Mouse (Mus musculus) embryonic facial prominence, embryonic 14.5 days (tissue): ENCODE measurements at regions not wholly inside any gene's neighbourhood (a gene's known extent, or its start where the extent isn't known, plus 50 kb on each side); places are given as distances from the start of the nearest gene placed in this dataset.

Source experiments
- ATAC-seq: fragments of 200-750 bp; cut with Nextera tagmentation; 2 replicates; pipeline ENCODE4 v1.8.0; 2017; ENCODE audit warnings: low read depth, moderate number of reproducible peaks, moderate TSS enrichment
- DNase-seq: peaks from one replicate; pipeline ENCODE4 v3.0.0-alpha.2; 2015; ENCODE audit warnings: low spot score
- H3K27ac ChIP-seq: fragments of 300-500 bp; sonication (generic); replicated peaks from 2 replicates; pipeline ENCODE4 v1.5.1; 2014; ENCODE audit warnings: low read depth, mild to moderate bottlenecking, low read length, moderate library complexity
- H3K27me3 ChIP-seq: fragments of 300-500 bp; sonication (generic); replicated peaks from 2 replicates; pipeline ENCODE4 v1.6.1; 2014; ENCODE audit warnings: low read length; ENCODE audit not compliant: control insufficient read depth, insufficient read depth
- H3K36me3 ChIP-seq: fragments of 300-500 bp; sonication (generic); 2 replicates; pipeline ENCODE4 v1.6.1; 2014; ENCODE audit warnings: low read length, mixed read lengths; ENCODE audit not compliant: control insufficient read depth, insufficient read depth
- H3K4me1 ChIP-seq: fragments of 300-500 bp; sonication (generic); 2 replicates; pipeline ENCODE4 v1.6.1; 2014; ENCODE audit warnings: antibody characterized with exemption, low read length; ENCODE audit not compliant: control insufficient read depth, insufficient read depth
- H3K4me2 ChIP-seq: fragments of 300-500 bp; sonication (generic); 2 replicates; pipeline ENCODE4 v1.6.1; 2014; ENCODE audit warnings: low read depth, mild to moderate bottlenecking, low read length, moderate library complexity, mixed read lengths
- H3K4me3 ChIP-seq: fragments of 300-500 bp; sonication (generic); 2 replicates; pipeline ENCODE4 v1.5.1; 2014; ENCODE audit warnings: low read depth, mild to moderate bottlenecking, low read length
- H3K9ac ChIP-seq: fragments of 300-500 bp; sonication (generic); 2 replicates; pipeline ENCODE4 v1.6.1; 2014; ENCODE audit warnings: low read depth, mild to moderate bottlenecking, low read length, moderate library complexity, mixed read lengths
- H3K9me3 ChIP-seq: fragments of 300-500 bp; sonication (generic); 2 replicates; pipeline ENCODE4 v1.6.1; 2016; ENCODE audit warnings: low read length; ENCODE audit not compliant: control insufficient read depth
- WGBS: fragments of 180-500 bp; shearing (Covaris S2); extraction: QIAGEN DNeasy Blood & Tissue Kit; methylation state at CpG from one replicate; pipeline ENCODE4 v1.1.7; 2014; 5-methylcytosine and 5-hydroxymethylcytosine counted together

GRCm38 (mm10) chr1:105112762-105113525, 243.6 kb downstream of the Rnf152 start:
- H3K4me1 ChIP-seq = no peaks in the 10 kb centered on the region
- H3K36me3 ChIP-seq = no peaks in the 10 kb centered on the region
- H3K9ac ChIP-seq = no peak overlapping the region
- no peak overlapping the region for H3K27ac ChIP-seq
- no peak for ATAC-seq
- 78% methylated on average over 1 of the region's 1 CpGs for WGBS
- no peaks in the 10 kb centered on the region for H3K27me3 ChIP-seq
- H3K4me3 ChIP-seq = no peak overlapping the region
- no peaks in the 10 kb centered on the region for H3K9me3 ChIP-seq
- no peak overlapping the region for H3K4me2 ChIP-seq
- no peak for DNase-seq

GRCm38 (mm10) chr1:105111236-105111635, 245.3 kb downstream of the Rnf152 start:
- DNase-seq (no peak), ATAC-seq (no peak)
- no peaks in the 10 kb centered on the region for H3K27me3 ChIP-seq
- no peaks in the 10 kb centered on the region for H3K9me3 ChIP-seq
- H3K36me3 ChIP-seq = no peaks in the 10 kb centered on the region
- no peak overlapping the region for H3K4me3 ChIP-seq
- no peaks in the 10 kb centered on the region for H3K4me1 ChIP-seq
- no peak overlapping the region for H3K4me2 ChIP-seq
- no peak overlapping the region for H3K27ac ChIP-seq
- no peak overlapping the region for H3K9ac ChIP-seq
- 47% methylated on average over 4 of the region's 4 CpGs for WGBS

GRCm38 (mm10) chr1:105110581-105111210, 245.8 kb downstream of the Rnf152 start:
- ATAC-seq = no peak

DNA sequence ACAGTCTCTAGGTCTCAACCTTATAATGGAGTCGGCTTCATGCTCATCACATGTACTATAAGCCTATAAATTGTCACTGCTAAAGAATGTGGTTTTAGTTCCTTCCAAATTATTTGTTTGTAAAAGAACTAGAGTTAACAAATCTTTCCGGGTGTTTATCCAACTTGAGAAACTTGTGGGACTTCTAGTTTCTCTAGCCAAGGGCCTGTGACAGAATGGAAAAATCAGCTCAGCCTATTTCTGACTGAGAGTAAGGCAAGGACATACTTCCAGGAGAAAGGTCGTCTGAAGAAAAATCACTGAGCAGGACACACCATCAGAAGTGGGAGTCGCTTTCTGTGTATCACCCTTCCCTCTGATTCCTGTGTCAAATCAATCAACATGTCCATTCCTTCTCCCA, 248.7 kb downstream of the Rnf152 start:
- H3K9me3 ChIP-seq = no peaks in the 10 kb centered on the region
- H3K27ac ChIP-seq = no peak overlapping the region
- 66% methylated on average over 4 of the region's 4 CpGs for WGBS
- no peak overlapping the region for H3K4me3 ChIP-seq
- no peaks in the 10 kb centered on the region for H3K4me1 ChIP-seq
- DNase-seq = no peak
- H3K36me3 ChIP-seq = no peaks in the 10 kb centered on the region
- H3K27me3 ChIP-seq = no peaks in the 10 kb centered on the region
- no peak overlapping the region for H3K4me2 ChIP-seq
- ATAC-seq = no peak
- no peak overlapping the region for H3K9ac ChIP-seq

More at GRCm38 (mm10) chr1:105110581-105111210, 245.8 kb downstream of the Rnf152 start:
- no peak for DNase-seq
- WGBS = 63% methylated on average over 1 of the region's 1 CpGs
- Histone ChIP-seq H3K9me3 (no peaks in the 10 kb centered on the region), H3K4me1 (no peaks in the 10 kb centered on the region), H3K9ac (no peak overlapping the region), H3K4me2 (no peak overlapping the region), H3K27ac (no peak overlapping the region), H3K27me3 (no peaks in the 10 kb centered on the region), H3K36me3 (no peaks in the 10 kb centered on the region), H3K4me3 (no peak overlapping the region)

GRCm38 (mm10) chr1:105107257-105107656, 249.3 kb downstream of the Rnf152 start:
- Histone ChIP-seq H3K4me1 (no peaks in the 10 kb centered on the region), H3K9me3 (no peaks in the 10 kb centered on the region), H3K36me3 (no peaks in the 10 kb centered on the region), H3K4me2 (no peak overlapping the region), H3K27ac (no peak overlapping the region), H3K9ac (no peak overlapping the region), H3K27me3 (no peaks in the 10 kb centered on the region), H3K4me3 (no peak overlapping the region)
- no peak for DNase-seq
- WGBS = 91% methylated on average over 1 of the region's 1 CpGs
- no peak for ATAC-seq

DNA sequence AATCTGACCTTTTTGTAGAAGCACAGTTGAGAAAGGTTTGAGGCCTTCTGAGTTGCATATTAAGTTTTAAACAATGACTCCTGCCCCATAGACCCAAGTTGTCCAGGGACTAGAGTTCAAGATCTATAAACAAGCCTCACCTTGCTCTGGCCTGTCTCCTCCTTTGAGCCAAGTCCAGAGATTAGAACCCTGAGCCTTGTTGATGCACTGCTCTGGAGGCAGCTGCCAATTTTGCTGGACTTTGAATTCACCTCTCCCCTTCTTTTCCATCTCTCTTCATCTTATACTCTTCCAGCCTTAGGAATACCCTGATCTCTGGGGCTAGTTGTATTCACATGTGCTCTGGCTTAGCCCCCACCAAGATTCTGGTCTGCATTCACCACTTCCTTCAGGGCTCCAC, 251.3 kb downstream of the Rnf152 start:
- Histone ChIP-seq H3K4me3 (no peak overlapping the region), H3K9me3 (no peaks in the 10 kb centered on the region), H3K4me2 (no peak overlapping the region), H3K27me3 (no peaks in the 10 kb centered on the region), H3K4me1 (no peaks in the 10 kb centered on the region), H3K27ac (no peak overlapping the region), H3K9ac (no peak overlapping the region), H3K36me3 (no peaks in the 10 kb centered on the region)
- DNase-seq (no peak), ATAC-seq (no peak)

DNA sequence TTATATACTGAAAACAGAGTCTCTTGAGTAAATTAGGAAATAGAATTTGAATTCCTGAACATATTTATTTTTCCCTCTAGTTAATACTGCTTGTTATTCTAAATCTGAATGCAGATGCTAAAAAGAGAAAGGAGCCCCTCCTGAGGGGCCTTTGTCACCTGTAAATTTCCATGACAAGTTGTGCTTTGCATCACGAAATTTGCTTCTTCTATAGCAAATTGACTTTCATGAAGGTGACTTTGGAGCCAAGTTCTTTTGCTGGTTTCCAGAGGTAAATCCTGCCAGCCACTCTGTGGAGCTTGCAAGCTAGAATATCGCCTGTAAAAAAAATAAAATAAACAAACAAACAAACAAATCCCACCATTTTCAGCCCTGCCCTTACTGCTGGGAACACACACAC, 261.4 kb downstream of the Rnf152 start:
- ATAC-seq = no peak
- Histone ChIP-seq H3K27ac (no peak overlapping the region), H3K27me3 (no peaks in the 10 kb centered on the region), H3K4me1 (no peaks in the 10 kb centered on the region), H3K36me3 (no peaks in the 10 kb centered on the region), H3K4me3 (no peak overlapping the region), H3K4me2 (no peak overlapping the region), H3K9ac (no peak overlapping the region), H3K9me3 (no peaks in the 10 kb centered on the region)
- no peak for DNase-seq
- 46% methylated on average over 2 of the region's 2 CpGs for WGBS

DNA sequence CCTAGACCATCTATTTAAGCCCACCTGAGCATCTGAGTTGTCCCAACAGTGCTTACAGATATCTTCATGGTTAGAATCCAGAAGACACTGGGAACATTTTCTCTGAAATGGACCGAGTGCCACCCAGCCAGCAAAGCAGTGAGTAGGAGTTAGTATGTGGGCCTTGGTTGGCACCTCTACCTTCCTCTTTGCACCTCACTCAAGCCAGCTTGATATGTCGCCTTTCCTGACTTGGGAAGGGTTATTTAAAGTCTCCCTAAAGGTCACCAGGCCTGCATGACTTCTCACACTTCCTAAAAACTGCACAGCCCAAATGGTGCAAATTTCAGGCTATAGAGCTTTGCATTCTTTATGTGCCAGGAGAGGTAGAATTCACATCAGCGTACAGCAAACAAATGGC, 262.0 kb downstream of the Rnf152 start:
- Histone ChIP-seq H3K4me3 (no peak overlapping the region), H3K27me3 (no peaks in the 10 kb centered on the region), H3K27ac (no peak overlapping the region), H3K9me3 (no peaks in the 10 kb centered on the region), H3K4me2 (no peak overlapping the region), H3K9ac (no peak overlapping the region), H3K4me1 (no peaks in the 10 kb centered on the region), H3K36me3 (no peaks in the 10 kb centered on the region)
- 79% methylated on average over 3 of the region's 3 CpGs for WGBS
- ATAC-seq = no peak
- DNase-seq = no peak

DNA sequence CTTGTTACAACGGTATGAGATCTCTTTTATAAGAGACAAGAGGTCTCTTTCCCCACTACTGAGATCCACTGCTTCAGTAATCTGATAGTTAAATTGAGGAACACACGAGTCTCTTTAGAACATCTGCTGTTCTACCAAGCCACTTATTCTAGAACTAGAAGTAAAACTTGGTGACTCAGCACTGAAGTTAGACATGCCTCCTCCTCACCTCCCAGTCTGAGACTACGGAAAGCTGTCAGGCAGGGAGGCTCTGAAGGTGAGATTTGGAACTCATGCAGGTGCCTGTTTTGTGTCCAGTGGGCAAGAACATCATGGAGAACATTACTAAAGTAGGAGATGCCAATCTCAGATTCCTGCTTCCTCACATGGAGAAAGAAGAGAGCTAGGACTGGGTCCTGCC, 262.6 kb downstream of the Rnf152 start:
- Histone ChIP-seq H3K4me1 (no peaks in the 10 kb centered on the region), H3K27me3 (no peaks in the 10 kb centered on the region), H3K4me2 (no peak overlapping the region), H3K27ac (no peak overlapping the region), H3K9ac (no peak overlapping the region), H3K36me3 (no peaks in the 10 kb centered on the region), H3K4me3 (no peak overlapping the region), H3K9me3 (no peaks in the 10 kb centered on the region)
- 80% methylated on average over 3 of the region's 3 CpGs for WGBS
- no peak for ATAC-seq
- no peak for DNase-seq
